Mouse (Mus musculus) megakaryocyte, embryonic 14.5 days (primary cell): ENCODE data around the gene Vps8. TPM values are rescaled to one million over a fixed set of nuclear protein-coding genes. Genes with fewer than 3 reads are reported as not detected.

Experiments
- H3K27me3 ChIP-seq: replicated peaks from 2 replicates; pipeline ENCODE3; 2012; ENCODE audit warnings: inconsistent platforms
- H3K36me3 ChIP-seq: replicated peaks from 2 replicates; pipeline ENCODE3; 2012; ENCODE audit warnings: low read length, inconsistent platforms, mixed read lengths
- H3K4me1 ChIP-seq: 2 replicates; pipeline ENCODE4 v1.6.1; 2012; ENCODE audit warnings: inconsistent platforms
- H3K4me3 ChIP-seq: replicated peaks from 2 replicates; pipeline ENCODE3; 2012; ENCODE audit warnings: moderate library complexity, mild to moderate bottlenecking, inconsistent platforms
- H3K9me3 ChIP-seq: 2 replicates; pipeline ENCODE4 v1.6.1; 2012; ENCODE audit warnings: inconsistent platforms
- FLI1 ChIP-seq: IDR thresholded peaks from 2 replicates; pipeline ENCODE4 v1.6.1; 2012; ENCODE audit warnings: low read length, inconsistent platforms, mixed read lengths
- GATA1 ChIP-seq: IDR thresholded peaks from 3 replicates; pipeline ENCODE4 v1.6.1; 2012; ENCODE audit warnings: mixed read lengths, low read length, inconsistent platforms, borderline replicate concordance
- polyA plus RNA-seq: library from polyadenylated mRNA; stranded (reverse); fragments of >175 nt; gene quantifications from 2 replicates; pipeline ENCODE4 v1.2.3, GENCODE M21; 2012; ENCODE audit warnings: low replicate concordance; ENCODE audit not compliant: insufficient read depth

Vps8 gene
- polyA plus RNA-seq, 1 experiment, result 73.6 TPM

GRCm38 (mm10) chr16:21457639-21458369 lies 34.9 kb downstream of the Vps8 start:
- Histone ChIP-seq H3K36me3 (peaks cover 89% of the 10 kb centered on the region), H3K4me1 (no peaks in the 10 kb centered on the region), H3K4me3 (no peak overlapping the region), H3K27me3 (no peaks in the 10 kb centered on the region), H3K9me3 (no peaks in the 10 kb centered on the region)
- no peak for TF ChIP-seq FLI1

- no peak for TF ChIP-seq GATA1
- TF ChIP-seq FLI1, result no peak
- H3K9me3 ChIP-seq, result peaks cover 11% of the 10 kb centered on the region
- no peaks in the 10 kb centered on the region for H3K4me1 ChIP-seq
- no peaks in the 10 kb centered on the region for H3K27me3 ChIP-seq
- peaks cover 80% of the 10 kb centered on the region for H3K36me3 ChIP-seq
- no peak overlapping the region for H3K4me3 ChIP-seq
These were observed 43.0 kb downstream of the Vps8 start for GRCm38 (mm10) chr16:21465868-21466267.

DNA sequence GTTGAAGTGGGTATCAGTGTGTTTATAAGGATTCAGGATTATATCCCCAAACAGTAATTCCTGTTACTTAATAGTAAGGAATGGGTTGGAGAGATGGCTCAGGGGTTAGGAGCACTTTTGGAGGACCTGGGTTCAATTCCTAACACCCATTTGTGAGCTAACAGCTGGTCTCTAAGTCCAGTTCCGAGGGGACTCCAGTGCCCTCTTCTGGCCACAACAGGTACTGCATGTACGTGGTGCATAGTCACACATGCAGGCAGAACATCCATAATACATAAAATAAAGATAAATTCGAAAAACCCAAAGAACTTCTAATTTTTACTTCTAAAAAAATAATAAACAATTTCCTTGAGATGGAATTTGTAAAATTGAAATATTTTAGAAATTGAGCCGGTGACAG lies 47.5 kb downstream of the Vps8 start:
- Histone ChIP-seq H3K4me1 (no peaks in the 10 kb centered on the region), H3K36me3 (peaks cover 80% of the 10 kb centered on the region), H3K27me3 (no peaks in the 10 kb centered on the region), H3K4me3 (no peak overlapping the region), H3K9me3 (peaks cover 17% of the 10 kb centered on the region)
- no peak for TF ChIP-seq FLI1
- no peak for TF ChIP-seq GATA1

DNA sequence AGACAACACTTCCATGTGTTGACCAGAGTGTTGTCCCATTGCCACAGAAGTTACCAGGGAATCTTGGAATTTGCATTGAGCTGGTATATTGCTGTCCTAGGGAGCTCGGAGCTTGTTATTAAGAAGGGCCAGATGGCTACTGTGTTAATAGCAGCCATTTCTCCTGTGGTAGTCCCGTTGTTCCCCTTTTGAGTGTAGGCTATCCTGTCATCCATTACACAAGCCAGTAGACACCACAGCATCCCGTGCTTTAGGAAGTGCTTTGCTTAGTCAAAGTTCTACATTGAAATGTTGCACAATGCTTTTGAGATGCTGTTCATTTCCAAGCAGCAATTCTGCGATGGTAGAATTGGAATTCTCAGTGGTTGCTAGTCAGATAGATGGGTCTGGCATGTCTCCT lies 54.2 kb downstream of the Vps8 start:
- Histone ChIP-seq H3K9me3 (peaks cover 8% of the 10 kb centered on the region), H3K4me1 (no peaks in the 10 kb centered on the region), H3K36me3 (peaks cover 87% of the 10 kb centered on the region), H3K4me3 (no peak overlapping the region), H3K27me3 (no peaks in the 10 kb centered on the region)
- TF ChIP-seq GATA1 (no peak), FLI1 (no peak)

- no peak for TF ChIP-seq GATA1
- no peak for TF ChIP-seq FLI1
- Histone ChIP-seq H3K9me3 (peaks cover 7% of the 10 kb centered on the region), H3K36me3 (peaks cover 81% of the 10 kb centered on the region)
These were observed 55.5 kb downstream of the Vps8 start for GRCm38 (mm10) chr16:21478376-21478775.

DNA sequence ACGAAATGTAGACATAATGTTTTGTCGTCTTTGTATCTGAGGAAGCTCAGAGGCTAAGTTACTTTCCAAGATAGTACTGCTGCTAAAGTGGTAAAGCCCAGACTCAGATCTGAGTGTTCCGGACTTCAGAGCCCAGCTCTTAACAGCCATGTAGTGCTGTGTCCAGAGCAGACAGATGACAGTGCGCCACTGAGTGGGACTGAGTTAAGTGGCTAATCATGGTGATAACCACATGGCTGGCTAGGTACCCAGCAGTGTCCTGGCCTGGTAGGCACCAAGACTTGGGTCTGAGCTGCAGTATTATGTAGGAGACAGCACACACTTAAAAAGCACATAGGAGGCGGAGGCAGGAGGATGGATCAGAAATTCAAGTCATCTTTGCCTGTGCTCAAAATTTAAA lies 60.9 kb downstream of the Vps8 start:
- no peaks in the 10 kb centered on the region for H3K27me3 ChIP-seq
- no peak for TF ChIP-seq GATA1
- TF ChIP-seq FLI1, result no peak
- H3K9me3 ChIP-seq, result no peaks in the 10 kb centered on the region
- H3K36me3 ChIP-seq, result peaks cover 65% of the 10 kb centered on the region
- H3K4me3 ChIP-seq, result no peak overlapping the region
- 0 out of 2 replicates have a peak, but pooled peaks cover 3% of the 10 kb centered on the region for H3K4me1 ChIP-seq

More at GRCm38 (mm10) chr16:21478376-21478775, 55.5 kb downstream of the Vps8 start:
- H3K4me3 ChIP-seq, result no peak overlapping the region
- H3K27me3 ChIP-seq, result no peaks in the 10 kb centered on the region
- H3K4me1 ChIP-seq, result no peaks in the 10 kb centered on the region

GRCm38 (mm10) chr16:21485716-21486115 lies 62.8 kb downstream of the Vps8 start:
- Histone ChIP-seq H3K4me3 (no peak overlapping the region), H3K9me3 (no peaks in the 10 kb centered on the region), H3K36me3 (peaks cover 59% of the 10 kb centered on the region), H3K4me1 (0 out of 2 replicates have a peak, but pooled peaks cover 3% of the 10 kb centered on the region), H3K27me3 (no peaks in the 10 kb centered on the region)
- no peak for TF ChIP-seq GATA1
- TF ChIP-seq FLI1, result no peak

GRCm38 (mm10) chr16:21488413-21488812 lies 65.5 kb downstream of the Vps8 start:
- 0 out of 2 replicates have a peak, but pooled peaks cover 3% of the 10 kb centered on the region for H3K4me1 ChIP-seq
- no peak overlapping the region for H3K4me3 ChIP-seq
- no peaks in the 10 kb centered on the region for H3K27me3 ChIP-seq
- TF ChIP-seq FLI1 (no peak), GATA1 (no peak)
- no peaks in the 10 kb centered on the region for H3K9me3 ChIP-seq
- H3K36me3 ChIP-seq, result peaks cover 56% of the 10 kb centered on the region

GRCm38 (mm10) chr16:21492346-21492745 lies 69.4 kb downstream of the Vps8 start:
- Histone ChIP-seq H3K4me3 (no peak overlapping the region), H3K9me3 (peaks cover 5% of the 10 kb centered on the region), H3K36me3 (peaks cover 62% of the 10 kb centered on the region), H3K4me1 (peaks cover 11% of the 10 kb centered on the region), H3K27me3 (no peaks in the 10 kb centered on the region)
- TF ChIP-seq FLI1, result no peak
- no peak for TF ChIP-seq GATA1

DNA sequence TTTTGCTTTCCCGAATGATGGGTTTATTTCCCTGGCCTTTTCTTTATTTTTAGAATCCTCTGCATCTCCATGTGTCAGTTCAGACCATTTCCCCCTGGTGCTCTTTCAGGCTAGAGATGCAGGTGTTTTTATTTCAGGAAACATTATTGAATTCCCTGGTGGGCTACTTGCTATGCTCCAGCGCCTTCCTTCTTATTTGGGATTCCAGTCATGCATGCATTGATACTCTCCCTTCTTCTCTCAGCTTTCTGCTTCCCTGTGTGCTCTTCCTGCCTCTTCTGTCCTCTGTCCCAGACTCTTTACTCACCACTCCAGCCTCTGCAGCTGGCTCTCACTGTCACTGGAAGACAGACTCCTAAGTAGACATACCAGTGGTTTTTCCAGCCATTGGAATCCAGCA lies 70.0 kb downstream of the Vps8 start:
- H3K9me3 ChIP-seq, result peaks cover 5% of the 10 kb centered on the region
- no peaks in the 10 kb centered on the region for H3K27me3 ChIP-seq
- H3K4me3 ChIP-seq, result no peak overlapping the region
- H3K4me1 ChIP-seq, result peaks cover 10% of the 10 kb centered on the region
- H3K36me3 ChIP-seq, result peaks cover 66% of the 10 kb centered on the region
- TF ChIP-seq GATA1 (no peak), FLI1 (no peak)
